Mouse (Mus musculus) heart, embryonic 16.5 days (tissue): ENCODE measurements around the gene Tfip11. TPM values are rescaled to one million over a fixed set of nuclear protein-coding genes. Genes with fewer than 3 reads are reported as not detected.

Experiments
- ATAC-seq: fragments of 200-750 bp; cut with Nextera tagmentation; replicated peaks from 2 replicates; pipeline ENCODE4 v1.8.0; 2017; ENCODE audit warnings: moderate number of reproducible peaks; ENCODE audit not compliant: insufficient read depth, low FRiP score; ENCODE audit errors: extremely low read depth
- H3K27ac ChIP-seq: fragments of 300-500 bp; sonication (generic); 2 replicates; pipeline ENCODE4 v1.5.1; 2014; ENCODE audit warnings: mild to moderate bottlenecking, low read length, control low read depth, moderate library complexity
- H3K27me3 ChIP-seq: fragments of 300-500 bp; sonication (generic); 2 replicates; pipeline ENCODE4 v1.6.1; 2014; ENCODE audit warnings: low read length, mixed read lengths; ENCODE audit not compliant: control insufficient read depth, insufficient read depth
- H3K36me3 ChIP-seq: fragments of 300-500 bp; sonication (generic); 2 replicates; pipeline ENCODE4 v1.6.1; 2014; ENCODE audit not compliant: control insufficient read depth, insufficient read depth
- H3K4me1 ChIP-seq: fragments of 300-500 bp; sonication (generic); 2 replicates; pipeline ENCODE4 v1.6.1; 2014; ENCODE audit warnings: low read length, mixed read lengths; ENCODE audit not compliant: control insufficient read depth, insufficient read depth
- H3K4me2 ChIP-seq: fragments of 300-500 bp; sonication (generic); 2 replicates; pipeline ENCODE4 v1.6.1; 2014; ENCODE audit warnings: low read depth, mild to moderate bottlenecking, control low read depth, low read length
- H3K4me3 ChIP-seq: fragments of 300-500 bp; sonication (generic); 2 replicates; pipeline ENCODE4 v1.5.1; 2014; ENCODE audit warnings: mild to moderate bottlenecking, control low read depth, low read length
- H3K9ac ChIP-seq: fragments of 300-500 bp; sonication (generic); 2 replicates; pipeline ENCODE4 v1.6.1; 2014; ENCODE audit warnings: low read length, control low read depth
- H3K9me3 ChIP-seq: fragments of 300-500 bp; sonication (generic); replicated peaks from 2 replicates; pipeline ENCODE4 v1.6.1; 2016; ENCODE audit warnings: low read length; ENCODE audit not compliant: control insufficient read depth
- WGBS: fragments of 180-500 bp; shearing (Covaris S2); extraction: QIAGEN DNeasy Blood & Tissue Kit; methylation state at CpG from one replicate; pipeline ENCODE4 v1.1.7; 2014; 5-methylcytosine and 5-hydroxymethylcytosine counted together
- polyA plus RNA-seq: library from polyadenylated mRNA; unstranded; fragments of >200 nt; fragmentation: Nextera tagmentation; extraction: Ambion mirVana; gene quantifications from 2 replicates; pipeline ENCODE4 v1.2.1, GENCODE M21; 2015

Gene Tfip11
- polyA plus RNA-seq, 1 experiment from 2014 or later: 19.1 TPM

DNA sequence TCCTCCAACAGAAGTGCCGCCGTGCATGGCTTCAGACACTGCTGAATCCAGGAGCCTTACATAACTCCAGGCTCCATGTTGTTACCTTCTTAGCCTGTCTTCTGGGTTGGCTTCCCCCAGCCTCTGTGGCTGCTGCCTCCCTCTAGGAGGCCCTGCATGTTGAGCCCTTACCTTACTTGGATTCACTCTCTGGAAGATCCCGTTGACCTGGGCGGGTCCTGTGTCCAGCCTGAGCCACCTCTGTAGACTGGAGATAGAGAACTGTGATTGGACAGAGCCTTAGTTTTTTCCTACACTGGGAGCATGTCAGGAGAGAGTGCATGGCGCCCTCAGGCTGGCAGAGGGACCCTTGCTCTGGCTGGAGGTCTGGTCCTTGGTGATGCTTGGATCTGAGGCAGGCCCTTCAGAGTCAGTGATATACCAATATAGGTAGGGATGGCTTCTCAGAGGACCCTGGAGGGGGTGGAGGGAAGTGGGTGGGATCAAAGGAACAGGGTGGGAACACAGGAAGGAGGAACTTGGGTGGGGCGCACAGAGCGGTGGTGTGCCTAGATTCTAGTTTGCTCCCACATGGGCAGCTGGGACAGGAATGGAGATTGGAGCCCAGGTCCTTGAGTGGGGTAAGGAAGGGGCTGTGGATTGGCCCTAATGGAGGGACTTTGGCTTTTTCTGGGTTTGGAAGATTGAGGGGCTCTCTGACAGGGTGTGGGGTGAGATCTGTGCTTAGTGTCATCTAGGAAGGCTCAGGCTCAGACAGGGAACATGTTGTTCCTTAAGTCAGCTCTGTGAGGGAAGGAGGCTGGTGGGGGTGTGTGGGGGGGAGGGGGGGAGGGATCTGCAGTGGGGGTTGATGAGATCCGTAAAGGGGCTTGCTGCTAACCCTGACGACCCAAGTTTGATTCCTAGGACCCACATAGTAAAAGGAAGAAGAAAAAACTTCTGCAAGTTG lies 37.7 kb upstream of the Tfip11 start:
- Histone ChIP-seq H3K4me2 (peak overlapping the region; percentile 3; the same call in 1 of the 2 replicates), H3K9ac (no peak overlapping the region), H3K27me3 (no peaks in the 10 kb centered on the region), H3K27ac (peak overlapping the region; percentile 75; the same call in 1 of the 2 replicates), H3K4me3 (peak overlapping the region; percentile 28; the same call in 1 of the 2 replicates), H3K9me3 (no peaks in the 10 kb centered on the region), H3K4me1 (peaks cover 41% of the 10 kb centered on the region), H3K36me3 (no peaks in the 10 kb centered on the region)
- ATAC-seq: no peak
- 64% methylated on average over 9 of the region's 9 CpGs for WGBS

DNA sequence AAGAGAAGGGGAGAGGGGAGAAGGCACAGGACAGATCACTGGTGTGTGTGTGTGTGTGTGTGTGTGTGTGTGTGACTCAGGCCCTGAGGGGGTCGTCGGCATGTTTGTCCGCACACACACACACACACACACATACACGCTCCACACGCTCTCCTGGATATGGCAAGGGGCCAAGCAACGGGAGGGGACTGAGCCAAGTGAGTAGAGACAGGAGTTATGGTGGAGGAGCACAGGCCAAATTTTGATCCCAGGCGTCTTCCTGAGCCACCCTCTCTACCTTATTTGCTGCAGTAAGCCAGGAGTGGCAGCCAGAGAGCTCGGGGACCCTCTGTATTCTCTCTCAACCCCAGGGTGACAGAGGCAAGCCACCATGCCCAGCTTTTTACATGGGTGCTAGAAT lies 36.9 kb upstream of the Tfip11 start:
- Histone ChIP-seq H3K9me3 (no peaks in the 10 kb centered on the region), H3K9ac (peak overlapping the region; percentile 55; the same call in 1 of the 2 replicates), H3K4me2 (peak overlapping the region; percentile 47), H3K4me3 (peak overlapping the region; percentile 28), H3K4me1 (peaks cover 34% of the 10 kb centered on the region), H3K27ac (no peak overlapping the region), H3K27me3 (no peaks in the 10 kb centered on the region), H3K36me3 (no peaks in the 10 kb centered on the region)
- 43% methylated on average over 6 of the region's 8 CpGs for WGBS
- no peak for ATAC-seq

DNA sequence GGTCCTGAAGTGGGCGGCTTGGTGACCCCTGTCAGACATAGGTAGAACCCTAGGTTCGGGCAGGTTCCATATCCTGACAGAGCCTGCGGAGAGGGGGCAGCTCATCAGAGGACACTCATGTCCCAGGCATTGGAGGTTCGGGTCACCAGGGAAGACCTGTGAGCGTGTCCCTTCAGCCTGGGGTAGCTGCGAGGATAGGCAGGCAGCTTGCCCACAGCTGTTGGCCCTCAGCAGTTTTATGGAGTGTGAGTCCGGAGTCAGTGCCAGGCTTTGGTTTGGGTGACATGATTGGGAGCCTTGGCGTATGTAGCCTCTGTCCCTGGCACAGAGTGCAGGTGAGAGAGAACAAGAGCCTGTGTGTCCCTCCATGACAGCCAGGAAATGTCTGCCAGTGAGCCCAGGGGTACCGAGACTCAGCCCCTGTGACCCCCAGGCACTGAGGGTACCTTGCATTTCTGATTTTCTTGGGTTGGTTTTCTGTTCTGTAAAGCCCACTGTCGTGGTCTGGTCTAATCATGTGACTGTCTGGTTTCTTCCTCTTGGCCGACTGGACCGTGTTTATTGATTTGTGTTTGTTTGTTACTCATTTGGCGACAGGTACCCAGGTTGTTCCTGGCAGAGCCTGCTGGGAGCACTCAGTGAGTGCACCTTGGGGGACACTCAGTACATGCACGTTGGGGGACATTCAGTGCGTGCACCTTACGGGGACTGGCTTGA lies 36.2 kb upstream of the Tfip11 start:
- peak overlapping the region; percentile 28 for H3K4me3 ChIP-seq
- no peak for ATAC-seq
- H3K9me3 ChIP-seq: no peaks in the 10 kb centered on the region
- 82% methylated on average over 16 of the region's 16 CpGs for WGBS
- H3K9ac ChIP-seq: peak overlapping the region; percentile 39; the same call in 1 of the 2 replicates
- H3K27me3 ChIP-seq: no peaks in the 10 kb centered on the region
- H3K36me3 ChIP-seq: no peaks in the 10 kb centered on the region
- H3K4me1 ChIP-seq: peaks cover 26% of the 10 kb centered on the region
- H3K4me2 ChIP-seq: peak overlapping the region; percentile 47
- H3K27ac ChIP-seq: no peak overlapping the region

DNA sequence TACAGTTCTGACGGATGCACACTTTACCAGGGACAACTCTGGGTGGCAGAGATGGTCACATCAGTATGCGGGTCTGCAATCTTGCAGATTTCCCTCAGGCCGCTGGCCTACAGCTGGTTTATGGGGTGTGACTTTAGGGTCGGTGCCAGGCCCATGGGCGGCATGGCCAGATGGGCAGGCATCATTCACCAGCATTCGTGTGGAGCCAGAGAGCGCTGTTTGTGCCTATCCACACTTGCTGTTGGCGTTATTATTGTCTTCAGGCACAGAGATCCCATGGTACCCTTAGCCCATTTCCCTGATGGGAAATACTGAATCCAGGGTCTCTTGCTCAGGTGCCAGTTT lies 35.6 kb upstream of the Tfip11 start:
- Histone ChIP-seq H3K4me1 (peaks cover 25% of the 10 kb centered on the region), H3K4me3 (peak overlapping the region; percentile 28; the same call in 1 of the 2 replicates), H3K9me3 (no peaks in the 10 kb centered on the region), H3K36me3 (no peaks in the 10 kb centered on the region), H3K27me3 (no peaks in the 10 kb centered on the region), H3K4me2 (peak overlapping the region; percentile 47), H3K27ac (no peak overlapping the region), H3K9ac (no peak overlapping the region)
- WGBS: 84% methylated on average over 8 of the region's 8 CpGs
- ATAC-seq: no peak

GRCm38 (mm10) chr5:112291866-112292265 lies 34.3 kb upstream of the Tfip11 start:
- ATAC-seq: no peak
- no peaks in the 10 kb centered on the region for H3K27me3 ChIP-seq
- no peak overlapping the region for H3K9ac ChIP-seq
- no peak overlapping the region for H3K27ac ChIP-seq
- H3K36me3 ChIP-seq: no peaks in the 10 kb centered on the region
- H3K4me3 ChIP-seq: no peak overlapping the region
- H3K4me1 ChIP-seq: peaks cover 33% of the 10 kb centered on the region
- H3K9me3 ChIP-seq: no peaks in the 10 kb centered on the region
- H3K4me2 ChIP-seq: no peak overlapping the region
- WGBS: 83% methylated on average over 5 of the region's 5 CpGs

DNA sequence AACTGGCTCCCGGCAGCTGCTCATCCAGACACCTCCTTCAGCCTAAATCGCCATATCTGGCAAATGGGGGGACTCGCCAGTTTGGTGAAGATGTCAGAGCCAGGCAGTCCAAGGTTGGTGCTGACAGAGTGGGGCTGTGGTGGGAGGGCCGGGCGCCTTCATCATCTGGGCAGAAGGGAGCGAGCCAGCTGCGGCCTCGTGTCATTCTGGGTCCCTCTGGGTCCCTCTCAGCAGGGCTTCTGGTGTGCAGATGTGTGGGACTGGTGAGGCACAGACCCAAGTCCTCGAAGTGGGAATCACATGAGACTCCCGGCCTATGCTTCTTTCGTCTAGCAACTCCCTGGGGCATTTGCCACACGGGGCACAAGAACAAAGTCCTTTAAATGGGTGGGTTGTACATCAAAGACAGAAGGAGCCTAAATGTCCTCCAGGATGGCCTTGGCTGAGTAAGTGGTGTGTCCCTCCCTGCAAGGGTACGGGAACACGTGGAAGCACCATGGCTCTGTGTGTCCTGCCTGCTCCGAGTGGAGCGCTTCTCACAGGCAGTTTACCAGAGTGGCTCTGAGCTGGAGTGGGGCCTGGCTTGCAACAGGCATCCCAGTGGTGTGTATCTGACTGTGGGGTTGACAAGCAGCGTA lies 33.7 kb upstream of the Tfip11 start:
- no peak overlapping the region for H3K27ac ChIP-seq
- peaks cover 38% of the 10 kb centered on the region for H3K4me1 ChIP-seq
- H3K9me3 ChIP-seq: no peaks in the 10 kb centered on the region
- H3K9ac ChIP-seq: no peak overlapping the region
- no peak overlapping the region for H3K4me2 ChIP-seq
- H3K36me3 ChIP-seq: no peaks in the 10 kb centered on the region
- ATAC-seq: no peak
- no peaks in the 10 kb centered on the region for H3K27me3 ChIP-seq
- WGBS: 76% methylated on average over 17 of the region's 17 CpGs
- no peak overlapping the region for H3K4me3 ChIP-seq

DNA sequence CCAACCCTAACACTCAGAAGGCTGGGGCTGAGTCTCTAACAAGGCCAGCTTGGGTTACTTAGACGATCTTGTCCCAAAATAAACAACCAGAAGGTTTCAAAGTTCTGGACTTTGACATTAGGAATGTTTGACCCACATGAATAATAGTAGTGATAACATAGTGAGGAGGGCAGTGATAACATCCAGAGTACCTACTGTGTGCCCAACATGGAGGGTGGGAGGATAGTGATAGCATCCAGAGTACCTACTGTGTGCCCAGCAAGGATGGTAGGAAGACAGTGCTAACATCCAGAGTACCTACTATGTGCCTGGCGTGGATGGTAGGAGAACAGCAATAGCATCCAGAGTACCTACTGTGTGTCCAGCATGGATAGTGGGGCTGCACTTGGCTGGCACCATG lies 32.4 kb upstream of the Tfip11 start:
- WGBS: 57% methylated on average over 2 of the region's 2 CpGs
- Histone ChIP-seq H3K9me3 (no peaks in the 10 kb centered on the region), H3K4me2 (no peak overlapping the region), H3K27me3 (no peaks in the 10 kb centered on the region), H3K27ac (no peak overlapping the region), H3K4me1 (peaks cover 41% of the 10 kb centered on the region), H3K36me3 (no peaks in the 10 kb centered on the region), H3K4me3 (no peak overlapping the region), H3K9ac (no peak overlapping the region)
- ATAC-seq: no peak

DNA sequence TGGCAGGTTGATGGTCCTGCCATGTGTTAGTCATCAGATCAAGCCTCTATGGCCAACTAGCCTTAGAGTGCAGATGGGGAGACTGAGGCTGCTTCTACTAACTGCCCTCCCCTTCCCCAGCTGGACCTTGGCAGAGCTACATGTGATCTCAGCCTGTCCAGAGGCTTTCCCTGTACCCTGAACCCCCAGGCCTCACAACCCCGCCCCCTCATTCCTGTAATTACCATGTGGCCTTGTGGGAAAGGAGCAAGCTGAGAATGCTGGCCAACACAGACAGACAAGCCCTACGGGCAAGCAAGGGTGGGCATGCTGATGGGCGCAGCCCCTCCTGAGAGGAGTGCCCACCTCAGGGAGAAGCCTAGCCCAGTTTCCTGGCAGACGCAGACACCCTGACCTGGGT lies 31.5 kb upstream of the Tfip11 start:
- Histone ChIP-seq H3K4me2 (no peak overlapping the region), H3K9ac (no peak overlapping the region), H3K4me1 (peaks cover 42% of the 10 kb centered on the region), H3K9me3 (no peaks in the 10 kb centered on the region), H3K27me3 (no peaks in the 10 kb centered on the region), H3K36me3 (no peaks in the 10 kb centered on the region), H3K4me3 (no peak overlapping the region), H3K27ac (no peak overlapping the region)
- whole genome bisulfite sequencing: 75% methylated on average over 4 of the region's 4 CpGs
- ATAC-seq: no peak
